Mouse (Mus musculus) hematopoietic stem cell, adult 5-6 weeks (primary cell): ENCODE data around the gene Trim30c. TPM values are rescaled to one million over a fixed set of nuclear protein-coding genes. Genes with fewer than 3 reads are reported as not detected.
A peak's percentile ranks its signal among the peaks of the same experiment; 100 is the strongest.
"Not testable (repeated sequence)": the region's sequence is repeated elsewhere in the genome, so short reads cannot be mapped to it uniquely, and the experiment has no call there.

ENCODE experiments used
- ATAC-seq, 2 experiments: fragments of 125-278 bp in 1 of 2; replicated peaks in 1 of 2; 2 replicates each; pipeline ENCODE4 v1.8.0; 2016 to 2017; ENCODE audit warnings: inconsistent platforms in 2 of 2, mild to moderate bottlenecking in 2 of 2, moderate number of reproducible peaks in 2 of 2, low read depth in 1 of 2, moderate TSS enrichment in 1 of 2; ENCODE audit not compliant: low FRiP score in 2 of 2, poor library complexity in 2 of 2, severe bottlenecking in 2 of 2, insufficient read depth in 1 of 2, low TSS enrichment in 1 of 2
- total RNA-seq: library from RNA; stranded (forward); fragments of 172-1452, 232-1000 nt; gene quantifications from 2 replicates; pipeline ENCODE4 v1.2.3, GENCODE M21; 2017

Gene Trim30c
- 2.8 and 5.3 TPM in 2 replicates for total RNA-seq

- peak; percentile 62 to 71 for ATAC-seq
These were observed at the start of gene Trim30c for GRCm38 (mm10) chr7:104400698-104401097. Gene Trim30c (minus strand): TSS chr7:104400837.

GRCm38 (mm10) chr7:104445961-104446645, 45.5 kb upstream of the Trim30c start:
- peak; percentile 95 for ATAC-seq

- ATAC-seq = no peak
These were observed 3.9 kb upstream of the Trim30c start for GRCm38 (mm10) chr7:104404460-104404950.

- peak; percentile 23 to 46 for ATAC-seq
These were observed 503 bp upstream of the Trim30c start for GRCm38 (mm10) chr7:104401140-104401539.

GRCm38 (mm10) chr7:104398492-104398891, 2.1 kb downstream of the Trim30c start:
- no peak for ATAC-seq

- peak; percentile 91 to 97 for ATAC-seq
These were observed 30.8 kb downstream of the Trim30c start, which contains the start of gene Trim30b for GRCm38 (mm10) chr7:104369736-104370414. Gene Trim30b (minus strand): TSS chr7:104369884.

- ATAC-seq = no peak
These were observed 34.3 kb downstream of the Trim30c start for GRCm38 (mm10) chr7:104366339-104366738.

GRCm38 (mm10) chr7:104353600-104353967, 47.1 kb downstream of the Trim30c start:
- peak in 1 of 2 experiments; percentile 19; a peak in 1 of 4 replicates for ATAC-seq

- peak; percentile 99 to 100 for ATAC-seq
These were observed 47.7 kb downstream of the Trim30c start, which contains the start of gene Trim12c for GRCm38 (mm10) chr7:104352717-104353599. Gene Trim12c (minus strand): TSS chr7:104353362.

GRCm38 (mm10) chr7:104348043-104348442, 52.6 kb downstream of the Trim30c start:
- peak; percentile 33 to 59; a peak in 3 of 4 replicates for ATAC-seq

- ATAC-seq = not testable (repeated sequence)
These were observed 59.9 kb downstream of the Trim30c start for GRCm38 (mm10) chr7:104340744-104341143.

GRCm38 (mm10) chr7:104335547-104335946, 65.1 kb downstream of the Trim30c start:
- not testable (repeated sequence) for ATAC-seq

Other genes with a start within 250 kb of the Trim30c start
- 2.5 TPM in 1 of 2 replicates, not detected in the other for gene Olfm5, start 236.0 kb downstream of the Trim30c start, total RNA-seq
- not detected in 2 replicates for gene Olfr648, start 217.4 kb downstream of the Trim30c start, total RNA-seq
- gene Olfr649, start 204.9 kb downstream of the Trim30c start, total RNA-seq = not detected in 2 replicates
- gene Trim6, start 182.0 kb downstream of the Trim30c start, total RNA-seq = 9.3 and 16.7 TPM in 2 replicates
- 49.1 and 62.5 TPM in 2 replicates for gene Trim34a, start 156.4 kb downstream of the Trim30c start, total RNA-seq
- 13.5 and 21.6 TPM in 2 replicates for gene Trim5, start 112.7 kb downstream of the Trim30c start, total RNA-seq
- 124 and 139 TPM in 2 replicates for gene Trim12a, start 85.4 kb downstream of the Trim30c start, total RNA-seq
- 0.63 and 1.0 TPM in 2 replicates for gene Trim34b, start 71.4 kb downstream of the Trim30c start, total RNA-seq
- 48.6 and 57.0 TPM in 2 replicates for gene Trim12c, start 47.5 kb downstream of the Trim30c start, total RNA-seq
- 9.2 and 19.9 TPM in 2 replicates for gene Trim30b, start 31.0 kb downstream of the Trim30c start, total RNA-seq
- 57.1 and 71.2 TPM in 2 replicates for gene Trim30a, start 64.4 kb upstream of the Trim30c start, total RNA-seq
- gene Trim30d, start 107.0 kb upstream of the Trim30c start, total RNA-seq = 30.3 and 43.8 TPM in 2 replicates
- not detected in 2 replicates for gene Olfr651, start 149.3 kb upstream of the Trim30c start, total RNA-seq
- not detected in 2 replicates for gene Olfr652, start 160.1 kb upstream of the Trim30c start, total RNA-seq
- not detected in 2 replicates for gene Olfr653, start 176.5 kb upstream of the Trim30c start, total RNA-seq
- not detected in 2 replicates for gene Olfr654, start 186.2 kb upstream of the Trim30c start, total RNA-seq
- not detected in 2 replicates for gene Olfr655, start 200.9 kb upstream of the Trim30c start, total RNA-seq
- gene Olfr656, start 213.1 kb upstream of the Trim30c start, total RNA-seq = not detected in 2 replicates
- gene Olfr657, start 224.0 kb upstream of the Trim30c start, total RNA-seq = not detected in 2 replicates
- 0.45 and 0.81 TPM in 2 replicates for gene Olfr658, start 246.5 kb upstream of the Trim30c start, total RNA-seq